Mouse (Mus musculus): ENCODE results near the gene Fam151a. TPM values are rescaled to one million over a fixed set of nuclear protein-coding genes. Genes with fewer than 3 reads are reported as not detected.
"Not testable (repeated sequence)": the region's sequence is repeated elsewhere in the genome, so short reads cannot be mapped to it uniquely, and the experiment has no call there.

Gene Fam151a
- polyA plus RNA-seq, 1 experiment from 2014 or later: 0.31 TPM

GRCm38 (mm10) chr4:106751726-106752125 lies 18.0 kb downstream of the Fam151a start:
- 80% methylated on average over 6 of the region's 6 CpGs for WGBS
- TF ChIP-seq CTCF (IDR thresholded peaks at IDR 0.05; ENCODE audit: low read depth): no peak

GRCm38 (mm10) chr4:106764166-106764565 lies 30.5 kb downstream of the Fam151a start:
- no peak for TF ChIP-seq CTCF (IDR thresholded peaks at IDR 0.05; ENCODE audit: low read depth)
- 85% methylated on average over 7 of the region's 7 CpGs for WGBS
- Histone ChIP-seq H3K9ac (ENCODE audit: low read depth, low read length) (no peak overlapping the region), H3K36me3 (ENCODE audit: control insufficient read depth, insufficient read depth) (peaks cover 38% of the 10 kb centered on the region), H3K9me3 (ENCODE audit: control insufficient read depth) (no peaks in the 10 kb centered on the region), H3K27ac (ENCODE audit: low read depth, low read length) (no peak overlapping the region), H3K4me3 (ENCODE audit: low read depth, low read length) (no peak overlapping the region), H3K27me3 (replicated peaks; ENCODE audit: control insufficient read depth, insufficient read depth, low read length) (no peaks in the 10 kb centered on the region), H3K4me1 (replicated peaks; ENCODE audit: control insufficient read depth, insufficient read depth, low read length) (no peaks in the 10 kb centered on the region), H3K4me2 (replicated peaks; ENCODE audit: low read depth) (no peak overlapping the region)
- no peak for ATAC-seq

More at GRCm38 (mm10) chr4:106751726-106752125, 18.0 kb downstream of the Fam151a start:
- no peak for ATAC-seq
- H3K27ac ChIP-seq (ENCODE audit: low read depth, low read length): no peak overlapping the region
- H3K4me3 ChIP-seq (ENCODE audit: low read depth, low read length): no peak overlapping the region
- H3K4me1 ChIP-seq (replicated peaks; ENCODE audit: control insufficient read depth, insufficient read depth, low read length): 0 out of 2 replicates have a peak, but pooled peaks cover 12% of the 10 kb centered on the region
- no peaks in the 10 kb centered on the region for H3K9me3 ChIP-seq (ENCODE audit: control insufficient read depth)
- H3K9ac ChIP-seq (ENCODE audit: low read depth, low read length): no peak overlapping the region
- no peaks in the 10 kb centered on the region for H3K27me3 ChIP-seq (replicated peaks; ENCODE audit: control insufficient read depth, insufficient read depth, low read length)
- peaks cover 48% of the 10 kb centered on the region for H3K36me3 ChIP-seq (ENCODE audit: control insufficient read depth, insufficient read depth)
- H3K4me2 ChIP-seq (replicated peaks; ENCODE audit: low read depth): no peak overlapping the region

- Histone ChIP-seq H3K9me3 (ENCODE audit: control insufficient read depth) (no peaks in the 10 kb centered on the region), H3K9ac (ENCODE audit: low read depth, low read length) (no peak overlapping the region), H3K4me2 (replicated peaks; ENCODE audit: low read depth) (no peak overlapping the region), H3K4me1 (replicated peaks; ENCODE audit: control insufficient read depth, insufficient read depth, low read length) (0 out of 2 replicates have a peak, but pooled peaks cover 7% of the 10 kb centered on the region), H3K4me3 (ENCODE audit: low read depth, low read length) (no peak overlapping the region), H3K27ac (ENCODE audit: low read depth, low read length) (no peak overlapping the region), H3K36me3 (ENCODE audit: control insufficient read depth, insufficient read depth) (peaks cover 25% of the 10 kb centered on the region; the same call in 1 of the 2 replicates), H3K27me3 (replicated peaks; ENCODE audit: control insufficient read depth, insufficient read depth, low read length) (no peaks in the 10 kb centered on the region)
- TF ChIP-seq CTCF (IDR thresholded peaks at IDR 0.05; ENCODE audit: low read depth): no peak
- ATAC-seq: no peak
- 86% methylated on average over 2 of the region's 2 CpGs for WGBS
Measured at GRCm38 (mm10) chr4:106769306-106769705, 35.6 kb downstream of the Fam151a start.

- Histone ChIP-seq H3K27me3 (replicated peaks; ENCODE audit: control insufficient read depth, insufficient read depth, low read length) (no peaks in the 10 kb centered on the region), H3K4me2 (replicated peaks; ENCODE audit: low read depth) (no peak overlapping the region), H3K36me3 (ENCODE audit: control insufficient read depth, insufficient read depth) (peaks cover 19% of the 10 kb centered on the region; the same call in 1 of the 2 replicates), H3K4me1 (replicated peaks; ENCODE audit: control insufficient read depth, insufficient read depth, low read length) (0 out of 2 replicates have a peak, but pooled peaks cover 7% of the 10 kb centered on the region), H3K27ac (ENCODE audit: low read depth, low read length) (no peak overlapping the region), H3K9ac (ENCODE audit: low read depth, low read length) (no peak overlapping the region), H3K9me3 (ENCODE audit: control insufficient read depth) (no peaks in the 10 kb centered on the region), H3K4me3 (ENCODE audit: low read depth, low read length) (no peak overlapping the region)
- TF ChIP-seq CTCF (IDR thresholded peaks at IDR 0.05; ENCODE audit: low read depth): no peak
- ATAC-seq: peak; percentile 77
- WGBS: 66% methylated on average over 1 of the region's 1 CpGs
Measured at GRCm38 (mm10) chr4:106772558-106772957, 38.9 kb downstream of the Fam151a start.

- peak; percentile 38 for TF ChIP-seq CTCF (IDR thresholded peaks at IDR 0.05; ENCODE audit: low read depth)
- H3K4me3 ChIP-seq (ENCODE audit: low read depth, low read length); ATAC-seq; H3K27ac ChIP-seq (ENCODE audit: low read depth, low read length); H3K36me3 ChIP-seq (ENCODE audit: control insufficient read depth, insufficient read depth); H3K27me3 ChIP-seq (replicated peaks; ENCODE audit: control insufficient read depth, insufficient read depth, low read length); H3K9me3 ChIP-seq (ENCODE audit: control insufficient read depth); H3K9ac ChIP-seq (ENCODE audit: low read depth, low read length); H3K4me2 ChIP-seq (replicated peaks; ENCODE audit: low read depth): not testable (repeated sequence)
- 84% methylated on average over 6 of the region's 6 CpGs for WGBS
- 0 out of 2 replicates have a peak, but pooled peaks cover 12% of the 10 kb centered on the region for H3K4me1 ChIP-seq (replicated peaks; ENCODE audit: control insufficient read depth, insufficient read depth, low read length)
Measured at GRCm38 (mm10) chr4:106775767-106776166, 42.1 kb downstream of the Fam151a start.

- ATAC-seq: no peak
- Histone ChIP-seq H3K9ac (ENCODE audit: low read depth, low read length) (no peak overlapping the region), H3K36me3 (ENCODE audit: control insufficient read depth, insufficient read depth) (peaks cover 4% of the 10 kb centered on the region; the same call in 1 of the 2 replicates), H3K9me3 (ENCODE audit: control insufficient read depth) (no peaks in the 10 kb centered on the region), H3K4me2 (replicated peaks; ENCODE audit: low read depth) (no peak overlapping the region), H3K27ac (ENCODE audit: low read depth, low read length) (no peak overlapping the region), H3K4me1 (replicated peaks; ENCODE audit: control insufficient read depth, insufficient read depth, low read length) (0 out of 2 replicates have a peak, but pooled peaks cover 12% of the 10 kb centered on the region), H3K27me3 (replicated peaks; ENCODE audit: control insufficient read depth, insufficient read depth, low read length) (no peaks in the 10 kb centered on the region), H3K4me3 (ENCODE audit: low read depth, low read length) (no peak overlapping the region)
- WGBS: 48% methylated on average over 3 of the region's 3 CpGs
- no peak for TF ChIP-seq CTCF (IDR thresholded peaks at IDR 0.05; ENCODE audit: low read depth)
Measured at GRCm38 (mm10) chr4:106776998-106777397, 43.3 kb downstream of the Fam151a start.
